ENCODE assay signal across 16 mouse cellular contexts in the genomic region with DNA sequence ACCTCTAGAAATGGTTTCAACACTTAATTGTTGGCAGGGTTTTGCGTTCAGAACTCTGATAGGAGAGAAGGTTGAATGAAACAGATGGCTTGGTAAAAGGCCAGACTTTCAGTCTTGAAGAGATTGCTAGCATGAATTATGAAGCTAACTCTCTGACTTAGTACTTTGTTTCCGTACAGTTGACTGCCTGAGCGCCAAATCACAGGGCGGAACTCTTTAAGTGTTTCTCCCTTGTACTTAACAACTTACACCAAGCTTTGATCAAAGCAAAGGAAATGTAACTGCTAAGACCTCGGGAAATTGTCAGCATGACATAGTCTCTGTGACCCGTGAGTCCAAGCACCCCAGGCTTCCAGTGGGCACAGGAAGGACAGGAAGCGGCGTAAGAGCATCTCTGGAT.
DNase-seq lines count a peak whose midpoint lies in the region; ATAC-seq and TF ChIP-seq lines count a peak whose summit lies in the region.
"Had no signal": no experiment of that assay in that cellular context is flagged by ENCODE, and none has a peak within 500 bp of the region (broad histone marks: within the 10 kb centered on the region; RNA-seq: fewer than 3 reads in every experiment).

No protein-coding gene starts in this region.

- no peak overlapping the region for H3K4me3 ChIP-seq in lung, postnatal 0 days (ENCODE audit: low read depth, low read length)
- no peak overlapping the region for H3K4me3 ChIP-seq in lung, adult 2 months (replicated peaks; ENCODE audit: extremely low read depth, low read depth, low read length)
- H3K4me3 ChIP-seq in hindbrain, embryonic 16.5 days (ENCODE audit: low read length): no peak overlapping the region
- H3K4me3 ChIP-seq: forebrain, embryonic 10.5 days; midbrain, embryonic 13.5 days; neural tube, embryonic 13.5 days had no signal

- TF ChIP-seq EP300 in lung, postnatal 0 days (IDR thresholded peaks at IDR 0.05): no peak

- ATAC-seq in lung, postnatal 0 days: peak; percentile 10; the same call in 1 of the 2 replicates
- no peak for ATAC-seq in hindbrain, embryonic 16.5 days
- ATAC-seq: liver, postnatal 0 days; midbrain, embryonic 13.5 days had no signal

- no peak overlapping the region for H3K27ac ChIP-seq in lung, postnatal 0 days (ENCODE audit: low read length)
- H3K27ac ChIP-seq in hindbrain, embryonic 16.5 days (ENCODE audit: low read depth, low read length): no peak overlapping the region
- H3K27ac ChIP-seq: forebrain, embryonic 10.5 days; hindbrain, embryonic 14.5 days; midbrain, embryonic 13.5 days; neural tube, embryonic 13.5 days had no signal

- intact Hi-C loops in heart, postnatal 10 days (cut with DNase I): no loop called here

- no peaks in the 10 kb centered on the region for H3K9me3 ChIP-seq in lung, postnatal 0 days (ENCODE audit: low read length)
- no peaks in the 10 kb centered on the region for H3K9me3 ChIP-seq in hindbrain, embryonic 16.5 days (ENCODE audit: control insufficient read depth, low read length)
- H3K9me3 ChIP-seq: forebrain, embryonic 10.5 days; midbrain, embryonic 13.5 days; neural tube, embryonic 13.5 days had no signal

- H3K4me2 ChIP-seq in lung, postnatal 0 days (replicated peaks; ENCODE audit: low read depth, low read length): no peak overlapping the region
- no peak overlapping the region for H3K4me2 ChIP-seq in hindbrain, embryonic 16.5 days (ENCODE audit: low read length)
- H3K4me2 ChIP-seq: hindbrain, embryonic 14.5 days; midbrain, embryonic 13.5 days; neural tube, embryonic 13.5 days had no signal

- TF ChIP-seq CTCF in lung, postnatal 0 days (IDR thresholded peaks at IDR 0.05): no peak
- no peak for TF ChIP-seq CTCF in lung, adult 2 months (IDR thresholded peaks at IDR 0.05; ENCODE audit: insufficient read depth, low read length)

- no peaks in the 10 kb centered on the region for H3K36me3 ChIP-seq in lung, postnatal 0 days (ENCODE audit: insufficient read depth, low read length)
- no peaks in the 10 kb centered on the region for H3K36me3 ChIP-seq in hindbrain, embryonic 16.5 days (ENCODE audit: control insufficient read depth, insufficient read depth, low read length)
- H3K36me3 ChIP-seq: forebrain, embryonic 10.5 days; midbrain, embryonic 13.5 days; neural tube, embryonic 13.5 days had no signal

- TF ChIP-seq POLR2A in lung, adult 2 months (IDR thresholded peaks at IDR 0.05; ENCODE audit: borderline replicate concordance, extremely low read depth, low read depth, low read length): no peak

- no peaks in the 10 kb centered on the region for H3K27me3 ChIP-seq in lung, postnatal 0 days (replicated peaks; ENCODE audit: insufficient read depth, low read length)
- no peaks in the 10 kb centered on the region for H3K27me3 ChIP-seq in hindbrain, embryonic 16.5 days (replicated peaks; ENCODE audit: control insufficient read depth, insufficient read depth, low read length)
- H3K27me3 ChIP-seq: midbrain, embryonic 13.5 days; neural tube, embryonic 13.5 days had no signal

- WGBS in lung, postnatal 0 days: 19% methylated on average over 8 of the region's 8 CpGs
- 31% methylated on average over 8 of the region's 8 CpGs for WGBS in lung, adult 2 months
- WGBS in hindbrain, embryonic 16.5 days: 63% methylated on average over 8 of the region's 8 CpGs

- peak; percentile 42 to 46 for DNase-seq in heart, adult 9 months (ENCODE audit: low spot score in 2 of 2)
- no peak for DNase-seq in heart, adult 8-10 months (ENCODE audit: low spot score)
- peak; percentile 51 for DNase-seq in lung, postnatal 0 days (ENCODE audit: low spot score)
- no peak for DNase-seq in lung, adult 2 months
- DNase-seq in heart, postnatal 10 days: peak; percentile 53 to 60
- no peak for DNase-seq in thymus, postnatal 25 days
- DNase-seq: adrenal gland, adult 8-10 months; gastrocnemius, postnatal 25 days; liver, postnatal 0 days; retina, postnatal 1 day; thymus, postnatal 36 days had no signal

- no peak overlapping the region for H3K9ac ChIP-seq in lung, postnatal 0 days (replicated peaks; ENCODE audit: low read depth)
- H3K9ac ChIP-seq in hindbrain, embryonic 16.5 days (ENCODE audit: low read depth, low read length): no peak overlapping the region
- H3K9ac ChIP-seq: hindbrain, embryonic 14.5 days; liver, postnatal 0 days; midbrain, embryonic 13.5 days; neural tube, embryonic 13.5 days had no signal

- peaks cover 9% of the 10 kb centered on the region; the same call in 1 of the 2 replicates for H3K4me1 ChIP-seq in lung, postnatal 0 days (ENCODE audit: insufficient read depth, low read depth, low read length)
- H3K4me1 ChIP-seq in lung, adult 2 months (ENCODE audit: control insufficient read depth, insufficient read depth, low read length): no peaks in the 10 kb centered on the region
- peaks cover 2% of the 10 kb centered on the region for H3K4me1 ChIP-seq in hindbrain, embryonic 16.5 days (ENCODE audit: control insufficient read depth, insufficient read depth, low read depth, low read length)
- H3K4me1 ChIP-seq: midbrain, embryonic 13.5 days had no signal

Comparison
In these comparisons a context has a peak if more than half of its experiments do, and no peak if none do; other contexts are left out.
1. DNase-seq: peak in heart, adult 9 months (2 of 2), lung, postnatal 0 days (single experiment) and heart, postnatal 10 days (2 of 2); none in heart, adult 8-10 months (single experiment), lung, adult 2 months (single experiment) and thymus, postnatal 25 days (single experiment).